Mouse (Mus musculus) left cerebral cortex, postnatal 4 days (tissue): ENCODE measurements at regions not wholly inside any gene's neighbourhood (a gene's known extent, or its start where the extent isn't known, plus 50 kb on each side); places are given as distances from the start of the nearest gene placed in this dataset.
"Not testable (repeated sequence)": the region's sequence is repeated elsewhere in the genome, so short reads cannot be mapped to it uniquely, and the experiment has no call there.

Source experiments
- DNase-seq: peaks from one replicate; pipeline ENCODE4 v3.0.0-alpha.2; 2022
- intact Hi-C: fragments of 180-260 bp; cut with DNase I; formaldehyde crosslinking; loops from one replicate; pipeline ENCODE4 v1.15.1; 2025

- no peak for DNase-seq
- intact Hi-C loops = no loop called here
These were observed 180.3 kb upstream of the Plekha5 start for GRCm38 (mm10) chr6:140243411-140244151.

GRCm38 (mm10) chr6:140239356-140239755 is 184.5 kb upstream of the Plekha5 start:
- DNase-seq = peak; percentile 10
- intact Hi-C loops = no loop called here

GRCm38 (mm10) chr6:140231537-140231936 is 190.3 kb upstream of the Plcz1 start:
- no peak for DNase-seq
- intact Hi-C loops = no loop called here

GRCm38 (mm10) chr6:140229295-140229694 is 188.0 kb upstream of the Plcz1 start:
- peak; percentile 53 for DNase-seq
- intact Hi-C loops = no loop called here

- intact Hi-C loops = no loop called here
- no peak for DNase-seq
These were observed 187.5 kb upstream of the Plcz1 start for GRCm38 (mm10) chr6:140228741-140229140.

- intact Hi-C loops = no loop called here
- no peak for DNase-seq
These were observed 181.5 kb upstream of the Plcz1 start for GRCm38 (mm10) chr6:140222534-140223324.

GRCm38 (mm10) chr6:140221653-140222272 is 180.5 kb upstream of the Plcz1 start:
- no peak for DNase-seq
- intact Hi-C loops = no loop called here

- intact Hi-C loops = no loop called here
These were observed 177.5 kb upstream of the Plcz1 start for GRCm38 (mm10) chr6:140218789-140219188.

GRCm38 (mm10) chr6:140212403-140212802 is 171.1 kb upstream of the Plcz1 start:
- DNase-seq = no peak
- intact Hi-C loops = no loop called here

More at GRCm38 (mm10) chr6:140218789-140219188, 177.5 kb upstream of the Plcz1 start:
- no peak for DNase-seq

GRCm38 (mm10) chr6:140210141-140210540 is 168.9 kb upstream of the Plcz1 start:
- intact Hi-C loops = no loop called here
- no peak for DNase-seq

- no peak for DNase-seq
- intact Hi-C loops = no loop called here
These were observed 167.8 kb upstream of the Plcz1 start for GRCm38 (mm10) chr6:140209083-140209482.

GRCm38 (mm10) chr6:140208375-140208774 is 167.1 kb upstream of the Plcz1 start:
- intact Hi-C loops = no loop called here
- DNase-seq = peak; percentile 86

GRCm38 (mm10) chr6:140206676-140207075 is 165.4 kb upstream of the Plcz1 start:
- intact Hi-C loops, DNase-seq: not testable (repeated sequence)

GRCm38 (mm10) chr6:140201356-140201755 is 160.1 kb upstream of the Plcz1 start:
- intact Hi-C loops = no loop called here
- no peak for DNase-seq

GRCm38 (mm10) chr6:140200322-140200721 is 159.1 kb upstream of the Plcz1 start:
- DNase-seq = no peak
- intact Hi-C loops = no loop called here

GRCm38 (mm10) chr6:140198036-140198435 is 156.8 kb upstream of the Plcz1 start:
- DNase-seq = no peak
- intact Hi-C loops = no loop called here

GRCm38 (mm10) chr6:140197113-140197675 is 155.9 kb upstream of the Plcz1 start:
- intact Hi-C loops = no loop called here
- DNase-seq = no peak

- intact Hi-C loops = loop anchor here (5.0 kb wide), 1 partner anchor 233 kb away; no protein-coding TSS in a partner anchor
- no peak for DNase-seq
These were observed 153.0 kb upstream of the Plcz1 start for GRCm38 (mm10) chr6:140194276-140194675.

- intact Hi-C loops = loop anchor here (5.0 kb wide), 1 partner anchor 234 kb away; no protein-coding TSS in a partner anchor
- DNase-seq = peak; percentile 58
These were observed 152.1 kb upstream of the Plcz1 start for GRCm38 (mm10) chr6:140193084-140193939.

GRCm38 (mm10) chr6:140192526-140192925 is 151.3 kb upstream of the Plcz1 start:
- intact Hi-C loops = loop anchor here (5.0 kb wide), 1 partner anchor 235 kb away; no protein-coding TSS in a partner anchor
- no peak for DNase-seq
